Mouse (Mus musculus) mature B cell (primary cell): ENCODE results near the gene Tmcc2.

Experiments
- in situ Hi-C: fragments of 300-500 bp; cut with MboI; formaldehyde crosslinking; loops from 2 replicates; pipeline ENCODE4 v1.14.3; 2019

Tmcc2 gene

GRCm38 (mm10) chr1:132315889-132316624, 75.0 kb downstream of the Tmcc2 start, which contains the start of gene Nuak2:
TSS of gene Nuak2 (plus strand) at chr1:132316126.
- in situ Hi-C loops, result loop anchor here (5.0 kb wide), 1 partner anchor 36 kb away; no protein-coding TSS in a partner anchor

GRCm38 (mm10) chr1:132312703-132313102, 78.4 kb downstream of the Tmcc2 start:
- in situ Hi-C loops, result no loop called here

- in situ Hi-C loops, result no loop called here
Measured at GRCm38 (mm10) chr1:132312043-132312442, 79.0 kb downstream of the Tmcc2 start.

- in situ Hi-C loops, result no loop called here
Measured at GRCm38 (mm10) chr1:132311174-132311859, 79.8 kb downstream of the Tmcc2 start.

GRCm38 (mm10) chr1:132310754-132311153, 80.3 kb downstream of the Tmcc2 start:
- in situ Hi-C loops, result no loop called here

- in situ Hi-C loops, result no loop called here
Measured at GRCm38 (mm10) chr1:132308674-132309073, 82.4 kb downstream of the Tmcc2 start.

GRCm38 (mm10) chr1:132307962-132308361, 83.1 kb downstream of the Tmcc2 start:
- in situ Hi-C loops, result no loop called here

- in situ Hi-C loops, result no loop called here
Measured at GRCm38 (mm10) chr1:132306808-132307207, 84.3 kb downstream of the Tmcc2 start.
